Mouse (Mus musculus) midbrain, embryonic 10.5 days (tissue): ENCODE measurements around the gene Syne4. TPM values are rescaled to one million over a fixed set of nuclear protein-coding genes. Genes with fewer than 3 reads are reported as not detected.

Experiments used
- DNase-seq: peaks from one replicate; pipeline ENCODE4 v3.0.0-alpha.2; 2017; ENCODE audit warnings: low spot score
- H3K27ac ChIP-seq: fragments of 300-500 bp; sonication (generic); replicated peaks from 2 replicates; pipeline ENCODE4 v1.5.1; 2016; ENCODE audit warnings: mild to moderate bottlenecking
- H3K27me3 ChIP-seq: fragments of 300-500 bp; sonication (generic); 2 replicates; pipeline ENCODE4 v1.6.1; 2016; ENCODE audit warnings: low read depth, mild to moderate bottlenecking; ENCODE audit not compliant: poor library complexity, severe bottlenecking
- H3K36me3 ChIP-seq: fragments of 300-500 bp; sonication (generic); 2 replicates; pipeline ENCODE4 v1.6.1; 2016; ENCODE audit warnings: mild to moderate bottlenecking, moderate library complexity
- H3K4me1 ChIP-seq: fragments of 300-500 bp; sonication (generic); 2 replicates; pipeline ENCODE4 v1.6.1; 2016
- H3K4me3 ChIP-seq: fragments of 300-500 bp; sonication (generic); 2 replicates; pipeline ENCODE4 v1.5.1; 2016; ENCODE audit warnings: mild to moderate bottlenecking, moderate library complexity
- H3K9me3 ChIP-seq: fragments of 300-500 bp; sonication (generic); replicated peaks from 2 replicates; pipeline ENCODE4 v1.6.1; 2016; ENCODE audit warnings: mild to moderate bottlenecking
- WGBS: fragments of 180-500 bp; shearing (Covaris S2); methylation state at CpG from one replicate; pipeline ENCODE4 v1.1.7; 2016; 5-methylcytosine and 5-hydroxymethylcytosine counted together
- polyA plus RNA-seq: library from polyadenylated mRNA; unstranded; fragments of >200 nt; fragmentation: Nextera tagmentation; extraction: Ambion mirVana; gene quantifications from 2 replicates; pipeline ENCODE4 v1.2.1, GENCODE M21; 2016

Gene Syne4
- polyA plus RNA-seq, 1 experiment from 2014 or later, result 14.8 TPM

DNA sequence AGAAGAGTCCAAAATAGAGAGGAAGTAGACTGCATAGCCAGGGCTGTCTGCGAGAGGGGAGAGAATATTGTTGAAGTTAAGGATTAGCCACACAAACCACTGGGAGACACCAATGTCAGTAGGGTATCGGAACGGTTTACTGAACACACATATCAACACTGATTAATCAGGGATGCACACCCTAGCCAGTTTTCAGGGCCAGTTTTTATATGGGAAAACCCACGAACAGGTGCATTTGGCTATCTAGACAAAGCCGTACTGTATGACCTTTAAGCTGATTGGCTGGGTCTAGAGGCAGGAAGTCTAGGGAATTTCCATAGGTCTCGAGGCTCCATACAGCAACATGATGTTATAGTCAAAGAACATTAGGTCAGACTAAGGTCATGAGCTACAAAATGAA lies 8.3 kb downstream of the Syne4 start:
- peaks cover 21% of the 10 kb centered on the region for H3K4me1 ChIP-seq
- H3K27ac ChIP-seq, result peak overlapping the region; percentile 88
- no peaks in the 10 kb centered on the region for H3K36me3 ChIP-seq
- H3K9me3 ChIP-seq, result no peaks in the 10 kb centered on the region
- WGBS, result 44% methylated on average over 6 of the region's 6 CpGs
- 0 out of 2 replicates have a peak, but pooled peaks cover 5% of the 10 kb centered on the region for H3K27me3 ChIP-seq
- peak overlapping the region; percentile 77 for H3K4me3 ChIP-seq
- no peak for DNase-seq

- H3K4me1 ChIP-seq, result peaks cover 23% of the 10 kb centered on the region
- no peak for DNase-seq
- no peaks in the 10 kb centered on the region for H3K9me3 ChIP-seq
- peak within 1 kb of the TSS; percentile 77 for H3K4me3 ChIP-seq
- H3K27me3 ChIP-seq, result 0 out of 2 replicates have a peak, but pooled peaks cover 5% of the 10 kb centered on the region
- H3K36me3 ChIP-seq, result no peaks in the 10 kb centered on the region
- 78% methylated on average over 3 of the region's 3 CpGs for WGBS
- peak within 1 kb of the TSS; percentile 88 for H3K27ac ChIP-seq
These were observed 9.2 kb downstream of the Syne4 start, which contains the start of gene Sdhaf1 for GRCm38 (mm10) chr7:30323795-30324194. Gene Sdhaf1, minus strand, starts transcription at chr7:30323895.

GRCm38 (mm10) chr7:30324300-30324944 lies 9.8 kb downstream of the Syne4 start:
- DNase-seq, result no peak
- no peaks in the 10 kb centered on the region for H3K9me3 ChIP-seq
- H3K4me3 ChIP-seq, result no peak overlapping the region
- H3K4me1 ChIP-seq, result peaks cover 23% of the 10 kb centered on the region
- H3K27ac ChIP-seq, result no peak overlapping the region
- 80% methylated on average over 5 of the region's 5 CpGs for WGBS
- 0 out of 2 replicates have a peak, but pooled peaks cover 5% of the 10 kb centered on the region for H3K27me3 ChIP-seq
- H3K36me3 ChIP-seq, result no peaks in the 10 kb centered on the region

GRCm38 (mm10) chr7:30325364-30325763 lies 10.8 kb downstream of the Syne4 start:
- Histone ChIP-seq H3K4me3 (no peak overlapping the region), H3K4me1 (peaks cover 23% of the 10 kb centered on the region), H3K36me3 (no peaks in the 10 kb centered on the region), H3K27ac (no peak overlapping the region), H3K27me3 (0 out of 2 replicates have a peak, but pooled peaks cover 5% of the 10 kb centered on the region), H3K9me3 (no peaks in the 10 kb centered on the region)
- WGBS, result 40% methylated on average over 2 of the region's 2 CpGs
- DNase-seq, result peak; percentile 48

- no peaks in the 10 kb centered on the region for H3K9me3 ChIP-seq
- DNase-seq, result no peak
- H3K4me1 ChIP-seq, result peaks cover 19% of the 10 kb centered on the region
- H3K36me3 ChIP-seq, result no peaks in the 10 kb centered on the region
- H3K27ac ChIP-seq, result no peak overlapping the region
- H3K27me3 ChIP-seq, result 0 out of 2 replicates have a peak, but pooled peaks cover 5% of the 10 kb centered on the region
- H3K4me3 ChIP-seq, result no peak overlapping the region
These were observed 11.8 kb downstream of the Syne4 start for GRCm38 (mm10) chr7:30326427-30326826.

DNA sequence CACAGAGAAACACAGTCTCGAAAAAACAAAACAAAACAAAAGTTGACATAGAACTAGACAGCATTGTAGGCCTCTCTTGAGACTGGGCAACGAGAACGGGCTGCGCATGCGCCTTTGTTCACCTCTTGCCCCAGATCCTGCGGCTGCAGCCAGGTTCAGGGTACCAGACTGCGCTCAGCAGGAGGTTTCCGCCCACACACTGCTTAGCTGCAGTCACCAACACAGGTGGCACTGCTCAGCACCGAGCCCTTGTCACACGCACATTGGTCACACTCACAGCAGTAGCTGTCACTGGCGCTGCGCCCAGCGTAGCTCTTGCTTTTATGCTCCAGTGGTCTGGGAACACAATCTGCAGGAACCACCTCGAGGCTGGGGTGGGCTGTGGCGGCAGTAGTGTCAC lies 12.5 kb downstream of the Syne4 start:
- Histone ChIP-seq H3K27ac (no peak overlapping the region), H3K27me3 (0 out of 2 replicates have a peak, but pooled peaks cover 5% of the 10 kb centered on the region), H3K9me3 (no peaks in the 10 kb centered on the region), H3K4me1 (peaks cover 24% of the 10 kb centered on the region), H3K36me3 (no peaks in the 10 kb centered on the region), H3K4me3 (no peak overlapping the region)
- WGBS, result 69% methylated on average over 15 of the region's 15 CpGs
- DNase-seq, result no peak

DNA sequence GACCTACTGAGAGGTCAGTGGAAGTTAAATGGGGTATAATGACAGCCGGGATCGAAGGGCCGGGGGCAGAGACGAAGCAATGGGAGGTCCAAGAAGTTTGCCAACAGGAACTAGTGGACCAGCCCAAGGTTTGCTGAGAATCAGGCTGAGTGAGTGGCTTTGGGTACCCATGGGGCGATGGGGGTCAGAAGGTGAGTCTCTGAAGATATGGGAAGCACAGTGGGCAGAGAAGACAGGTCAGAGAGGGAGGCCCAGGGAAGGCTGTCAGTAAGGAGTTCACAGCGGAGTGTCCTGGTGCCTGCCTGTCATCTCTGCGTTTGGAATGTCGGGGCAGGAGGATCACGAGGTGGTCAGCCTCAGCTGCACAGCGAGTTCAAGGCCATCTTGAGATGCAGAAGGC lies 13.8 kb downstream of the Syne4 start:
- no peaks in the 10 kb centered on the region for H3K36me3 ChIP-seq
- no peak overlapping the region for H3K4me3 ChIP-seq
- H3K4me1 ChIP-seq, result peaks cover 18% of the 10 kb centered on the region
- H3K27me3 ChIP-seq, result peaks cover 15% of the 10 kb centered on the region; the same call in 1 of the 2 replicates
- no peaks in the 10 kb centered on the region for H3K9me3 ChIP-seq
- DNase-seq, result no peak
- 60% methylated on average over 10 of the region's 10 CpGs for WGBS
- no peak overlapping the region for H3K27ac ChIP-seq

GRCm38 (mm10) chr7:30331887-30332286 lies 17.3 kb downstream of the Syne4 start:
- H3K36me3 ChIP-seq, result no peaks in the 10 kb centered on the region
- H3K27ac ChIP-seq, result no peak overlapping the region
- peaks cover 18% of the 10 kb centered on the region for H3K4me1 ChIP-seq
- no peaks in the 10 kb centered on the region for H3K9me3 ChIP-seq
- peak; percentile 86 for DNase-seq
- H3K27me3 ChIP-seq, result peaks cover 41% of the 10 kb centered on the region
- peak overlapping the region; percentile 34 for H3K4me3 ChIP-seq
- 6% methylated on average over 13 of the region's 13 CpGs for WGBS

GRCm38 (mm10) chr7:30332622-30333259 lies 18.1 kb downstream of the Syne4 start:
- H3K9me3 ChIP-seq, result no peaks in the 10 kb centered on the region
- no peak overlapping the region for H3K4me3 ChIP-seq
- H3K27me3 ChIP-seq, result peaks cover 37% of the 10 kb centered on the region
- H3K27ac ChIP-seq, result no peak overlapping the region
- DNase-seq, result no peak
- WGBS, result 71% methylated on average over 18 of the region's 18 CpGs
- H3K4me1 ChIP-seq, result peaks cover 15% of the 10 kb centered on the region
- H3K36me3 ChIP-seq, result no peaks in the 10 kb centered on the region

DNA sequence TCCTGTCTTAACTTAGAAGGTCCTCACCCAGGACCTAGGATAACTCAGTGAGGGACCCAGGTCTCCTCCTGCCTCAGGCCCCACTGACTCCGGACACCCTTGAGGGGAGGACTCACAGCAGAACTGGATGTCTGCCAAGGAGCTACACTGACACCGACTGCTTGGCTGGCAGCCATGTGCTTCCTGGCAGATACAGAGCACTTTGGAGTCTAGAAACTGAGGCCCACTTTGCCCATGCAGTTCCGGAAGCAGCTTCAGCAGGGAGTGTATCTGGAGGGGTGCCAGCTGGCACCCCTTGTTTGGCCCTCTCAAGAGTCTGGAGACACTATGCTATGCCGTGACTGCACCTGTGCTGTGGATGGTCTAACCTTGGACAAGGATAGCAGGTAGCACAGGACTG lies 18.8 kb downstream of the Syne4 start:
- Histone ChIP-seq H3K27ac (no peak overlapping the region), H3K9me3 (no peaks in the 10 kb centered on the region), H3K4me3 (no peak overlapping the region), H3K36me3 (no peaks in the 10 kb centered on the region), H3K27me3 (peaks cover 37% of the 10 kb centered on the region), H3K4me1 (peaks cover 15% of the 10 kb centered on the region)
- WGBS, result 77% methylated on average over 4 of the region's 4 CpGs
- DNase-seq, result no peak

DNA sequence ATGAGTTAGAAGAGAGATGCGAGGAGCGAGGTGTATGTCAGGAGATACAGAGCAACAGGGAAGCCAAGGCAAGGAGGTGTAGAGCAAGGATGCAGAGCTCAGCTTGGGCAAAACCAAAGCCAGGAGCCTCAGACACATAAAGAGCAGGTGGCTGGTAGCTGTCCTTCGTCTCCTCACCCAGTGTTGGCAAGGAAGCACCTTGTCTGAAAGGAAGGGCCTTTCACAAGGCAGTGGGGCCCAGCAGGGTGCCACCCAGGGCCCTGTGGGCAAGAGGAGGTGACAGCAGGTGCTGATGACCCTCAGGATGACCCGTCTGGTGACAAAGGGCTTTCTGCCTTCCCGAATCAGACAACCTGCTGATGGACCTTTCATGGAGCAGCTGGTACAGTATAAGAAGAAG lies 20.0 kb downstream of the Syne4 start:
- Histone ChIP-seq H3K4me3 (no peak overlapping the region), H3K4me1 (peaks cover 13% of the 10 kb centered on the region), H3K36me3 (no peaks in the 10 kb centered on the region), H3K9me3 (no peaks in the 10 kb centered on the region), H3K27ac (no peak overlapping the region), H3K27me3 (peaks cover 37% of the 10 kb centered on the region)
- no peak for DNase-seq
- 63% methylated on average over 5 of the region's 5 CpGs for WGBS

GRCm38 (mm10) chr7:30335688-30336087 lies 21.1 kb downstream of the Syne4 start:
- no peak for DNase-seq
- Histone ChIP-seq H3K4me1 (peaks cover 13% of the 10 kb centered on the region), H3K27me3 (peaks cover 37% of the 10 kb centered on the region), H3K9me3 (no peaks in the 10 kb centered on the region), H3K4me3 (no peak overlapping the region), H3K36me3 (no peaks in the 10 kb centered on the region), H3K27ac (no peak overlapping the region)
- 82% methylated on average over 6 of the region's 6 CpGs for WGBS

DNA sequence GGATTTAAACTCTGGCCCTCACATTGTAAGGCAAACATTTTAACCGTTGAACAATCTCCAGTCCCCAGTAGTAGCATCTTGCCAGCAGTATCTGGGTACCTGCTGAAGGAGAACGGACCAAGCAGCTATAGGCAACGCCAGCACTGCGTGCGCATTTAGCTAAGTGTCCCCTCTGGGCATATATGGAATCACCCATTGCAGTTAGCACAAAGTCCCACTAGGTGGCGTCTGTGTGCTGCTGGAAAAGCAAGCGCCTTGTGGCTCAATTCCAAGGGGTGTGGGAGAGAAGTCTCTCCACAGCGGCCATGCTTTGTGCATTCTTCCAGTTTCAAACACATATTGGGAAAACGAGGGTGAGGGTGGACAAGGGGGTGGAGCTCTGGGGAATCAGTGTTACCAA lies 21.8 kb downstream of the Syne4 start:
- 4% methylated on average over 9 of the region's 9 CpGs for WGBS
- peak; percentile 85 for DNase-seq
- Histone ChIP-seq H3K36me3 (no peaks in the 10 kb centered on the region), H3K4me1 (peaks cover 9% of the 10 kb centered on the region), H3K27ac (no peak overlapping the region), H3K4me3 (no peak overlapping the region), H3K27me3 (peaks cover 37% of the 10 kb centered on the region), H3K9me3 (no peaks in the 10 kb centered on the region)
